19 mouse cellular contexts compared by ENCODE assay signal in the genomic region with DNA sequence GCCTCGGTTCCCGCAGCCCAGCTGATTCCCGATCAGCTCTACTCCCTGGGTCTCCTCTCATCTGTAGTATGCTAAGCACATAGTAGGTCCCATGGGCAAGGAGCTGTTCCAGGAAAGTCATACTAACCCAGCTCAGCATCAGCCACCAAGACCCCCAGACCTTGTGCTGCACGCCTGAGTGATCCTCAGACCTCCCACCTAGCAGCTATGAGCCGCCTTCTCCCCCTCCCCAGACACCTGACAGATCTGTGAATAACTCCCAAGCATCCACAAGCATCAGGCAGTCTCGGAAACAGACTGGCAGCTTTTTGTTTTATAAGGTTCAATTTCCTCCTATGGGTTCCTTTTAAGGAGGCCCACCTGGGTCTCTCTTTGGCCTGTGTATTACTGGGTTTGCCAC.
DNase-seq lines count a peak whose midpoint lies in the region; ATAC-seq and TF ChIP-seq lines count a peak whose summit lies in the region.
"Had no signal": no experiment of that assay in that cellular context is flagged by ENCODE, and none has a peak within 500 bp of the region (broad histone marks: within the 10 kb centered on the region; RNA-seq: fewer than 3 reads in every experiment).

No protein-coding gene starts in this region.

- H3K36me3 ChIP-seq in forebrain, embryonic 12.5 days (replicated peaks): peaks cover 26% of the 10 kb centered on the region
- no peaks in the 10 kb centered on the region; the same call in 1 of the 2 replicates for H3K36me3 ChIP-seq in forebrain, embryonic 11.5 days (ENCODE audit: control insufficient read depth, insufficient read depth, low read length)
- H3K36me3 ChIP-seq in forebrain, embryonic 14.5 days (ENCODE audit: control insufficient read depth, insufficient read depth, low read length): peaks cover 17% of the 10 kb centered on the region
- no peaks in the 10 kb centered on the region for H3K36me3 ChIP-seq in hindbrain, postnatal 0 days (ENCODE audit: insufficient read depth, low read length)
- no peaks in the 10 kb centered on the region for H3K36me3 ChIP-seq in midbrain, postnatal 0 days (ENCODE audit: insufficient read depth, low read length)
- H3K36me3 ChIP-seq: heart, embryonic 12.5 days; intestine, embryonic 15.5 days; stomach, embryonic 15.5 days had no signal

- H3K4me2 ChIP-seq in forebrain, embryonic 12.5 days: no peak overlapping the region
- H3K4me2 ChIP-seq in forebrain, embryonic 11.5 days (ENCODE audit: low read depth, low read length, severe bottlenecking): no peak overlapping the region
- no peak overlapping the region for H3K4me2 ChIP-seq in forebrain, embryonic 14.5 days (ENCODE audit: low read length)
- no peak overlapping the region for H3K4me2 ChIP-seq in hindbrain, postnatal 0 days (ENCODE audit: low read depth, low read length)
- H3K4me2 ChIP-seq in midbrain, postnatal 0 days (ENCODE audit: low read depth, low read length, poor library complexity, severe bottlenecking): no peak overlapping the region
- H3K4me2 ChIP-seq: heart, embryonic 12.5 days; intestine, embryonic 15.5 days; stomach, embryonic 15.5 days had no signal

- no peak for DNase-seq in forebrain, embryonic 11.5 days (ENCODE audit: low spot score)
- peak; percentile 47 for DNase-seq in forebrain, embryonic 14.5 days (ENCODE audit: low spot score)
- no peak for DNase-seq in hindbrain, postnatal 0 days (ENCODE audit: low spot score)
- no peak for DNase-seq in midbrain, postnatal 0 days (ENCODE audit: low spot score)
- no peak for DNase-seq in urinary bladder, postnatal 10 days (ENCODE audit: low spot score)
- no peak for DNase-seq in kidney, adult 18-20 months
- DNase-seq: gastrocnemius, adult 2 months; heart, postnatal 14 days; kidney, postnatal 36 days; liver; lung, postnatal 10 days; retina, postnatal 1 day; thymus, adult 18-20 months had no signal

- H3K9me3 ChIP-seq in forebrain, embryonic 12.5 days: no peaks in the 10 kb centered on the region
- no peaks in the 10 kb centered on the region for H3K9me3 ChIP-seq in forebrain, embryonic 11.5 days (ENCODE audit: control insufficient read depth, low read length)
- H3K9me3 ChIP-seq in forebrain, embryonic 14.5 days (replicated peaks; ENCODE audit: control insufficient read depth, low read length): no peaks in the 10 kb centered on the region
- no peaks in the 10 kb centered on the region for H3K9me3 ChIP-seq in hindbrain, postnatal 0 days (ENCODE audit: low read length)
- no peaks in the 10 kb centered on the region for H3K9me3 ChIP-seq in midbrain, postnatal 0 days (ENCODE audit: low read length)
- H3K9me3 ChIP-seq: embryonic facial prominence, embryonic 10.5 days; heart, embryonic 12.5 days; intestine, embryonic 15.5 days; stomach, embryonic 15.5 days had no signal

- ATAC-seq in forebrain, embryonic 12.5 days (ENCODE audit: low FRiP score): no peak
- no peak for ATAC-seq in forebrain, embryonic 11.5 days (replicated peaks; ENCODE audit: low FRiP score)
- peak; percentile 27; the same call in 1 of the 2 replicates for ATAC-seq in forebrain, embryonic 14.5 days
- 0 out of 2 replicates have a peak, but pooled peaks have one; percentile 36 for ATAC-seq in hindbrain, postnatal 0 days
- ATAC-seq in midbrain, postnatal 0 days (ENCODE audit: low FRiP score): no peak
- no peak for ATAC-seq in megakaryocyte-erythroid progenitor cell, adult 5-6 weeks (replicated peaks; ENCODE audit: low FRiP score, low TSS enrichment, poor library complexity, severe bottlenecking)
- ATAC-seq: intestine, embryonic 15.5 days had no signal

- no peak overlapping the region for H3K9ac ChIP-seq in forebrain, embryonic 12.5 days
- no peak overlapping the region for H3K9ac ChIP-seq in forebrain, embryonic 11.5 days (ENCODE audit: low read length)
- no peak overlapping the region; the same call in 1 of the 2 replicates for H3K9ac ChIP-seq in forebrain, embryonic 14.5 days (ENCODE audit: low read length)
- H3K9ac ChIP-seq in hindbrain, postnatal 0 days (replicated peaks; ENCODE audit: low read length): no peak overlapping the region
- H3K9ac ChIP-seq in midbrain, postnatal 0 days (replicated peaks; ENCODE audit: low read length, poor library complexity, severe bottlenecking): no peak overlapping the region
- H3K9ac ChIP-seq: heart, embryonic 12.5 days; intestine, embryonic 15.5 days; stomach, embryonic 15.5 days had no signal

- peaks cover 33% of the 10 kb centered on the region for H3K4me1 ChIP-seq in forebrain, embryonic 12.5 days
- peaks cover 9% of the 10 kb centered on the region; the same call in 1 of the 2 replicates for H3K4me1 ChIP-seq in forebrain, embryonic 11.5 days (replicated peaks; ENCODE audit: control insufficient read depth, insufficient read depth, low read length)
- H3K4me1 ChIP-seq in forebrain, embryonic 14.5 days (ENCODE audit: control insufficient read depth, insufficient read depth, low read length): peaks cover 22% of the 10 kb centered on the region
- peaks cover 14% of the 10 kb centered on the region; the same call in 1 of the 2 replicates for H3K4me1 ChIP-seq in hindbrain, postnatal 0 days (ENCODE audit: insufficient read depth, low read length)
- H3K4me1 ChIP-seq in midbrain, postnatal 0 days (ENCODE audit: insufficient read depth, low read length): peaks cover 6% of the 10 kb centered on the region
- H3K4me1 ChIP-seq: heart, embryonic 12.5 days; intestine, embryonic 15.5 days; stomach, embryonic 15.5 days had no signal

- H3K27ac ChIP-seq in forebrain, embryonic 12.5 days: peak overlapping the region; percentile 59
- no peak overlapping the region for H3K27ac ChIP-seq in forebrain, embryonic 11.5 days (ENCODE audit: low read depth, low read length)
- H3K27ac ChIP-seq in forebrain, embryonic 14.5 days (ENCODE audit: low read depth, low read length): peak overlapping the region; percentile 69
- H3K27ac ChIP-seq in hindbrain, postnatal 0 days: peak overlapping the region; percentile 46
- peak overlapping the region; percentile 18; the same call in 1 of the 2 replicates for H3K27ac ChIP-seq in midbrain, postnatal 0 days (ENCODE audit: low read depth, low read length)
- H3K27ac ChIP-seq: embryonic facial prominence, embryonic 10.5 days; gastrocnemius, adult 2 months; intestine, embryonic 15.5 days; stomach, embryonic 15.5 days had no signal

- no peaks in the 10 kb centered on the region for H3K27me3 ChIP-seq in forebrain, embryonic 12.5 days
- no peaks in the 10 kb centered on the region for H3K27me3 ChIP-seq in forebrain, embryonic 11.5 days (ENCODE audit: control insufficient read depth, insufficient read depth, low read length)
- H3K27me3 ChIP-seq in forebrain, embryonic 14.5 days (replicated peaks; ENCODE audit: control insufficient read depth, insufficient read depth, low read length): no peaks in the 10 kb centered on the region
- no peaks in the 10 kb centered on the region for H3K27me3 ChIP-seq in hindbrain, postnatal 0 days (ENCODE audit: insufficient read depth, low read length)
- H3K27me3 ChIP-seq in midbrain, postnatal 0 days (ENCODE audit: insufficient read depth, low read length): no peaks in the 10 kb centered on the region
- H3K27me3 ChIP-seq: intestine, embryonic 15.5 days; stomach, embryonic 15.5 days had no signal

- H3K4me3 ChIP-seq in forebrain, embryonic 12.5 days (replicated peaks): no peak overlapping the region
- H3K4me3 ChIP-seq in forebrain, embryonic 11.5 days (ENCODE audit: low read depth, low read length): no peak overlapping the region
- no peak overlapping the region for H3K4me3 ChIP-seq in forebrain, embryonic 14.5 days (ENCODE audit: low read depth, low read length)
- no peak overlapping the region for H3K4me3 ChIP-seq in hindbrain, postnatal 0 days (ENCODE audit: low read length)
- no peak overlapping the region for H3K4me3 ChIP-seq in midbrain, postnatal 0 days (ENCODE audit: low read depth, low read length)
- H3K4me3 ChIP-seq: embryonic facial prominence, embryonic 10.5 days; gastrocnemius, adult 2 months; heart, embryonic 12.5 days; intestine, embryonic 15.5 days; stomach, embryonic 15.5 days had no signal

- 62% methylated on average over 6 of the region's 6 CpGs for whole genome bisulfite sequencing in forebrain, embryonic 12.5 days
- 59% methylated on average over 6 of the region's 6 CpGs for WGBS in forebrain, embryonic 11.5 days
- 47% methylated on average over 6 of the region's 6 CpGs for whole genome bisulfite sequencing in forebrain, embryonic 14.5 days
- WGBS in hindbrain, postnatal 0 days: 28% methylated on average over 6 of the region's 6 CpGs
- WGBS in midbrain, postnatal 0 days: 48% methylated on average over 6 of the region's 6 CpGs

- TF ChIP-seq CTCF in hindbrain, postnatal 0 days (IDR thresholded peaks at IDR 0.05; ENCODE audit: low read depth): no peak
- TF ChIP-seq CTCF in midbrain, postnatal 0 days (IDR thresholded peaks at IDR 0.05): no peak

Comparison
In these comparisons a context has a peak if more than half of its experiments do, and no peak if none do; other contexts are left out.
1. ATAC-seq: peak in forebrain, embryonic 14.5 days (single experiment) and hindbrain, postnatal 0 days (single experiment); none in forebrain, embryonic 12.5 days (single experiment), forebrain, embryonic 11.5 days (single experiment), midbrain, postnatal 0 days (single experiment) and megakaryocyte-erythroid progenitor cell, adult 5-6 weeks (single experiment).